Mouse (Mus musculus) left cerebral cortex, postnatal 25 days (tissue): ENCODE results near the gene Gpr137. TPM values are rescaled to one million over a fixed set of nuclear protein-coding genes. Genes with fewer than 3 reads are reported as not detected.

Source experiments
- DNase-seq, 2 experiments: peaks; one replicate each; pipeline ENCODE4 v3.0.0; 2022; ENCODE audit warnings: low spot score in 2 of 2, mixed read lengths in 1 of 2
- intact Hi-C: fragments of 180-260 bp; cut with DNase I; formaldehyde crosslinking; loops from one replicate; pipeline ENCODE4 v1.15.1; 2025
- total RNA-seq, 2 experiments: library from RNA; stranded (reverse); gene quantifications; 2 replicates each; pipeline ENCODE4 v1.2.3; 2021

Gene Gpr137
- total RNA-seq, 2 experiments from 2014 or later, result 99.9 to 100 TPM

GRCm38 (mm10) chr19:6926559-6927255 is 15.6 kb downstream of the Gpr137 start:
- intact Hi-C loops, result no loop called here
- DNase-seq, result no peak

- DNase-seq, result no peak
- intact Hi-C loops, result no loop called here
Observed at GRCm38 (mm10) chr19:6925611-6926329, 16.5 kb downstream of the Gpr137 start.

- intact Hi-C loops, result no loop called here
- DNase-seq, result no peak
Observed at GRCm38 (mm10) chr19:6925307-6925573, 17.0 kb downstream of the Gpr137 start, which contains the start of gene Catsperz. Catsperz (minus strand) TSS chr19:6925380.

- DNase-seq, result peak; percentile 87 to 93
- intact Hi-C loops, result no loop called here
Observed at GRCm38 (mm10) chr19:6924461-6925306, 17.6 kb downstream of the Gpr137 start.

GRCm38 (mm10) chr19:6922901-6923735 is 19.2 kb downstream of the Gpr137 start:
- intact Hi-C loops, result loop anchor here (1.0 to 2.0 kb wide), 2 partner anchors 28 to 56 kb away; no protein-coding TSS in a partner anchor

GRCm38 (mm10) chr19:6921647-6922567 is 20.4 kb downstream of the Gpr137 start, which contains the start of gene Esrra:
Esrra (minus strand) TSS chr19:6921813.
- peak; percentile 100 for DNase-seq
- intact Hi-C loops, result loop anchor here (2.0 kb wide), 1 partner anchor 57 kb away; no protein-coding TSS in a partner anchor

More at GRCm38 (mm10) chr19:6922901-6923735, 19.2 kb downstream of the Gpr137 start:
- peak in 1 of 2 experiments; percentile 51 for DNase-seq

GRCm38 (mm10) chr19:6920741-6921636 is 21.3 kb downstream of the Gpr137 start:
- intact Hi-C loops, result no loop called here
- DNase-seq, result peak; percentile 43 to 50

- peak in 1 of 2 experiments; percentile 41 for DNase-seq
- intact Hi-C loops, result no loop called here
Observed at GRCm38 (mm10) chr19:6919876-6920740, 22.2 kb downstream of the Gpr137 start.

GRCm38 (mm10) chr19:6919431-6919830 is 22.8 kb downstream of the Gpr137 start:
- no peak for DNase-seq
- intact Hi-C loops, result no loop called here

- intact Hi-C loops, result no loop called here
- no peak for DNase-seq
Observed at GRCm38 (mm10) chr19:6918321-6918720, 24.0 kb downstream of the Gpr137 start.

- intact Hi-C loops, result no loop called here
- DNase-seq, result no peak
Observed at GRCm38 (mm10) chr19:6916496-6916895, 25.8 kb downstream of the Gpr137 start.

- intact Hi-C loops, result no loop called here
- DNase-seq, result no peak
Observed at GRCm38 (mm10) chr19:6915276-6915675, 27.0 kb downstream of the Gpr137 start.

GRCm38 (mm10) chr19:6914540-6914939 is 27.7 kb downstream of the Gpr137 start:
- no peak for DNase-seq
- intact Hi-C loops, result no loop called here

- intact Hi-C loops, result no loop called here
Observed at GRCm38 (mm10) chr19:6913991-6914390, 28.3 kb downstream of the Gpr137 start.

GRCm38 (mm10) chr19:6913036-6913435 is 29.2 kb downstream of the Gpr137 start:
- intact Hi-C loops, result no loop called here
- DNase-seq, result no peak

More at GRCm38 (mm10) chr19:6913991-6914390, 28.3 kb downstream of the Gpr137 start:
- no peak for DNase-seq
